Mouse (Mus musculus): ENCODE measurements around the gene Gm43638. TPM values are rescaled to one million over a fixed set of nuclear protein-coding genes. Genes with fewer than 3 reads are reported as not detected.

Gene Gm43638
- total RNA-seq, 2 experiments from 2014 or later: not detected

Other genes starting within 250 kb of the Gm43638 start
- not detected for gene Ugt2b37, start 232.0 kb downstream of the Gm43638 start, total RNA-seq (2021)
- gene Ugt2a3, start 149.6 kb downstream of the Gm43638 start, total RNA-seq (2021): not detected
- gene Ugt2b38, start 62.6 kb downstream of the Gm43638 start, total RNA-seq (2021): not detected
- gene Ugt2a2, start 4.5 kb downstream of the Gm43638 start, total RNA-seq (2021): not detected
- not detected for gene Ugt2a1, start 4.1 kb upstream of the Gm43638 start, total RNA-seq (2021)
- gene Sult1b1, start 51.4 kb upstream of the Gm43638 start, total RNA-seq (2021): not detected
- gene Sult1d1, start 82.2 kb upstream of the Gm43638 start, total RNA-seq (2021): under 1 TPM in 1 of 2 experiments, not detected in 1; 0.36 TPM
- gene Sult1e1, start 104.8 kb upstream of the Gm43638 start, total RNA-seq (2021): not detected
- gene Csn1s1, start 179.4 kb upstream of the Gm43638 start, total RNA-seq (2021): not detected
- under 1 TPM in 1 of 2 experiments, not detected in 1; 0.27 TPM for gene Csn2, start 212.8 kb upstream of the Gm43638 start, total RNA-seq (2021)

Data from heart, postnatal 14 days (tissue).